Mouse (Mus musculus): Measurements from ENCODE around the gene Neil3.
"Not testable (repeated sequence)": the region's sequence is repeated elsewhere in the genome, so short reads cannot be mapped to it uniquely, and the experiment has no call there.

- TF ChIP-seq MYC (IDR thresholded peaks at IDR 0.05; ENCODE audit: low read depth, low read length); MAFK (IDR thresholded peaks at IDR 0.05; ENCODE audit: borderline replicate concordance, low read depth, low read length); TAL1 (IDR thresholded peaks at IDR 0.05; ENCODE audit: low read length); POLR2A (IDR thresholded peaks at IDR 0.05; ENCODE audit: control insufficient read depth in 1 of 2, insufficient read depth in 1 of 2, low read depth in 1 of 2, low read length in 2 of 2, poor library complexity in 1 of 2); MXI1 (IDR thresholded peaks at IDR 0.05; ENCODE audit: low read depth, low read length); KAT2A (conservative IDR thresholded peaks at IDR 0.05; ENCODE audit: low read depth, low read length); ZMIZ1 (IDR thresholded peaks at IDR 0.05; ENCODE audit: low read depth, low read length); POLR2AphosphoS5 (IDR thresholded peaks at IDR 0.05; ENCODE audit: borderline replicate concordance, low read depth, low read length); EP300 (IDR thresholded peaks at IDR 0.05; ENCODE audit: low read depth in 1 of 2, low read length in 2 of 2); MAZ (IDR thresholded peaks at IDR 0.05; ENCODE audit: low read depth, low read length): not testable (repeated sequence)
Measured at GRCm38 (mm10) chr8:53538049-53538448, 100.8 kb downstream of the Neil3 start.

Data from MEL (cell line).